Mouse (Mus musculus) E14TG2a.4 (cell line): ENCODE data around the gene Slc13a2.
A peak's percentile ranks its signal among the peaks of the same experiment; 100 is the strongest.

Experiments used
- H3K27me3 ChIP-seq: 2 replicates; pipeline ENCODE4 v1.6.1; 2014; ENCODE audit warnings: low read length, control low read depth; ENCODE audit not compliant: insufficient read depth
- H3K36me3 ChIP-seq: 2 replicates; pipeline ENCODE4 v1.6.1; 2014; ENCODE audit warnings: low read length, control low read depth; ENCODE audit not compliant: insufficient read depth
- H3K4me1 ChIP-seq: replicated peaks from 2 replicates; pipeline ENCODE4 v1.6.1; 2014; ENCODE audit warnings: low read depth, low read length, control low read depth
- H3K4me3 ChIP-seq: replicated peaks from 2 replicates; pipeline ENCODE4 v1.5.1; 2014; ENCODE audit warnings: mild to moderate bottlenecking, low read length
- H3K9me3 ChIP-seq: 2 replicates; pipeline ENCODE4 v1.6.1; 2014; ENCODE audit warnings: low read length, control low read depth
- CTCF ChIP-seq: conservative IDR thresholded peaks from 2 replicates; pipeline ENCODE4 v1.5.1; 2014; ENCODE audit warnings: low read length
- NANOG ChIP-seq: IDR thresholded peaks from 2 replicates; pipeline ENCODE4 v1.6.1; 2014; ENCODE audit warnings: borderline replicate concordance, low read length, mixed read lengths
- POU5F1 ChIP-seq: IDR thresholded peaks from 2 replicates; pipeline ENCODE4 v1.6.1; 2014; ENCODE audit warnings: low read length, borderline replicate concordance

The Slc13a2 gene

GRCm38 (mm10) chr11:78463286-78464036 lies 41.4 kb upstream of the Slc13a2 start:
- Histone ChIP-seq H3K36me3 (peaks cover 5% of the 10 kb centered on the region), H3K27me3 (no peaks in the 10 kb centered on the region; the same call in 1 of the 2 replicates)

DNA sequence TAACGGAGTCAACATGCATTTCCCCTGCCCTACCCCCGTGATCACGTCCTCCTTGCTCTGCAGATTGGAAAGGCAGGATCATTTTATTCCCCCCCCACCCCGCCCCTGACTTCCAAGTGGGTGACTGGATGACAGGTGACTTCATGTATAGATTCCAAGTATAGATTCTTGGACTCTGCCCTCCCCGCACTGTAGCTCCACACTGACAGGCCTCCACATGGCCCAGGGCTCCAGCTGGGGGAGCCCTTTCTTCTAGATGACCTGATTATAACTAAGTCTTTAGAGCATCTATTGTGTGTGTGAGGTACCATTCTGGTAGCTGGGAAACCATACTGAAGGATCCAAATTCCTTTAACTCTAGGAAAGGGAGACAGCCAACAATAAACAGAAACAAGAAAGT lies 40.7 kb upstream of the Slc13a2 start:
- H3K36me3 ChIP-seq, result no peaks in the 10 kb centered on the region
- H3K27me3 ChIP-seq, result no peaks in the 10 kb centered on the region; the same call in 1 of the 2 replicates

More at GRCm38 (mm10) chr11:78463286-78464036, 41.4 kb upstream of the Slc13a2 start:
- Histone ChIP-seq H3K4me3 (no peak overlapping the region), H3K4me1 (peaks cover 45% of the 10 kb centered on the region), H3K9me3 (no peaks in the 10 kb centered on the region)
- no peak for TF ChIP-seq POU5F1
- no peak for TF ChIP-seq CTCF

GRCm38 (mm10) chr11:78461894-78462293 lies 39.9 kb upstream of the Slc13a2 start:
- H3K4me1 ChIP-seq, result peaks cover 44% of the 10 kb centered on the region
- H3K27me3 ChIP-seq, result no peaks in the 10 kb centered on the region; the same call in 1 of the 2 replicates
- H3K36me3 ChIP-seq, result no peaks in the 10 kb centered on the region
- H3K9me3 ChIP-seq, result no peaks in the 10 kb centered on the region
- H3K4me3 ChIP-seq, result no peak overlapping the region
- TF ChIP-seq POU5F1, result no peak
- peak; percentile 98 for TF ChIP-seq CTCF

More for the DNA sequence above, 40.7 kb upstream of the Slc13a2 start:
- TF ChIP-seq NANOG (no peak), CTCF (no peak), POU5F1 (no peak)
- Histone ChIP-seq H3K4me1 (peaks cover 45% of the 10 kb centered on the region), H3K9me3 (no peaks in the 10 kb centered on the region), H3K4me3 (no peak overlapping the region)

GRCm38 (mm10) chr11:78458740-78459139 lies 36.7 kb upstream of the Slc13a2 start:
- H3K4me1 ChIP-seq, result peaks cover 38% of the 10 kb centered on the region
- no peak overlapping the region for H3K4me3 ChIP-seq
- no peaks in the 10 kb centered on the region for H3K36me3 ChIP-seq
- no peak for TF ChIP-seq POU5F1
- no peak for TF ChIP-seq CTCF
- no peak for TF ChIP-seq NANOG
- peaks cover 3% of the 10 kb centered on the region; the same call in 1 of the 2 replicates for H3K27me3 ChIP-seq
- no peaks in the 10 kb centered on the region for H3K9me3 ChIP-seq

- H3K27me3 ChIP-seq, result 0 out of 2 replicates have a peak, but pooled peaks cover 6% of the 10 kb centered on the region
- peaks cover 23% of the 10 kb centered on the region for H3K4me1 ChIP-seq
- 0 out of 2 replicates have a peak overlapping the region, but pooled peaks have one; percentile 50 for H3K4me3 ChIP-seq
- TF ChIP-seq CTCF (peak; percentile 94), NANOG (no peak), POU5F1 (no peak)
- no peaks in the 10 kb centered on the region for H3K36me3 ChIP-seq
- H3K9me3 ChIP-seq, result no peaks in the 10 kb centered on the region
These were observed 33.3 kb upstream of the Slc13a2 start for GRCm38 (mm10) chr11:78455308-78455707.

DNA sequence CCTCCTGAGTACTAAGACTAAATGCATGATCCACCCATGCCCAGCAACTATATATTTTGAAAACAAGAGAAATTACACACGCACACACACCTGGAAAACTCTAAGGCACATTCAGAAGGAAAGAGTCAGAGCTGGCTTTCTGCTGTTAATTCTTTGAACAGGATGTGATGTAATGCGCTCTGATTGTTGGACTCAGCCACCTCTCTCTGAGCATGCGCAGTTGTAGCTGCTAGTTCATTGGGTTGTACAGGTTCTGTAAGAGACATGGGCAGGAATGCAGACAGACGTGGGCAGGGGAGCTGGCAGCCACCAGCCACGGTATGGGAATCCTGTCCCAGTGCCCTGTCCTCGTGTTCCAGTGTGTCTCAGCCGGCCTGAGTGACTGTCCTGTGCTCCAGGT lies 32.3 kb upstream of the Slc13a2 start:
- H3K4me3 ChIP-seq, result peak overlapping the region; percentile 50
- 0 out of 2 replicates have a peak, but pooled peaks cover 6% of the 10 kb centered on the region for H3K27me3 ChIP-seq
- H3K9me3 ChIP-seq, result no peaks in the 10 kb centered on the region
- TF ChIP-seq CTCF (no peak), NANOG (no peak), POU5F1 (no peak)
- H3K36me3 ChIP-seq, result no peaks in the 10 kb centered on the region
- H3K4me1 ChIP-seq, result peaks cover 23% of the 10 kb centered on the region

DNA sequence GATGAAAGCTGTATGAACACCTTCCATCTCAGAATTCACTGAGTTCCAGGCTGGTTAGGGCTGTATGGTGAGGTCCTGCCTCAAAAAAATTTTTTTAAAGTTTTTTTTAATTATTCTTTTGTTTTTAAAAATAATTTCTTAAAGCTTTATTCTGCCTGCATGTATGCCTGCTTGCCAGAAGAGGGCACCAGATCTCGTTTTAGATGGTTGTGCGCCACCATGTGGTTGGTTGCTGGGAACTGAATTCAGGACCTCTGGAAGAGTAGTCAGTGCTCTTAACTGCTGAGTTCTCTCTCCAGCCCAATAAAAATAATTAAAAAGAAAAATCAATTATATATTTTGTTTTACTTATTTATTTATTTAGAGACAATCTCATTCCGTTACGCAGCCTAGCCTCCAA lies 31.7 kb upstream of the Slc13a2 start:
- Histone ChIP-seq H3K9me3 (no peaks in the 10 kb centered on the region), H3K36me3 (no peaks in the 10 kb centered on the region)
- no peak for TF ChIP-seq NANOG
- peak; percentile 95 for TF ChIP-seq CTCF
- no peak for TF ChIP-seq POU5F1

GRCm38 (mm10) chr11:78450337-78450736 lies 28.3 kb upstream of the Slc13a2 start:
- H3K27me3 ChIP-seq, result 0 out of 2 replicates have a peak, but pooled peaks cover 3% of the 10 kb centered on the region
- peaks cover 32% of the 10 kb centered on the region for H3K4me1 ChIP-seq
- no peaks in the 10 kb centered on the region for H3K36me3 ChIP-seq
- TF ChIP-seq CTCF, result no peak
- no peak for TF ChIP-seq POU5F1
- TF ChIP-seq NANOG, result no peak
- H3K4me3 ChIP-seq, result no peak overlapping the region
- no peaks in the 10 kb centered on the region for H3K9me3 ChIP-seq

More for the DNA sequence above, 31.7 kb upstream of the Slc13a2 start:
- H3K4me1 ChIP-seq, result peaks cover 19% of the 10 kb centered on the region
- peak overlapping the region; percentile 50; the same call in 1 of the 2 replicates for H3K4me3 ChIP-seq
- H3K27me3 ChIP-seq, result 0 out of 2 replicates have a peak, but pooled peaks cover 6% of the 10 kb centered on the region

- H3K36me3 ChIP-seq, result no peaks in the 10 kb centered on the region
- H3K9me3 ChIP-seq, result no peaks in the 10 kb centered on the region
- peaks cover 18% of the 10 kb centered on the region for H3K4me1 ChIP-seq
- TF ChIP-seq NANOG (no peak), CTCF (no peak), POU5F1 (no peak)
- H3K27me3 ChIP-seq, result 0 out of 2 replicates have a peak, but pooled peaks cover 3% of the 10 kb centered on the region
- H3K4me3 ChIP-seq, result no peak overlapping the region
These were observed 26.2 kb upstream of the Slc13a2 start for GRCm38 (mm10) chr11:78448242-78448641.
